Mouse (Mus musculus) liver, embryonic 12.5 days (tissue): Measurements from ENCODE around the gene Wdr90. TPM values are rescaled to one million over a fixed set of nuclear protein-coding genes. Genes with fewer than 3 reads are reported as not detected.
A peak's percentile ranks its signal among the peaks of the same experiment; 100 is the strongest.

Experiments used
- ATAC-seq: fragments of 200-750 bp; cut with Nextera tagmentation; 2 replicates; pipeline ENCODE4 v1.8.0; 2017; ENCODE audit warnings: moderate number of reproducible peaks, mild to moderate bottlenecking, moderate library complexity
- H3K27ac ChIP-seq: fragments of 300-500 bp; sonication (generic); 2 replicates; pipeline ENCODE4 v1.5.1; 2016; ENCODE audit warnings: mild to moderate bottlenecking
- H3K27me3 ChIP-seq: fragments of 300-500 bp; sonication (generic); replicated peaks from 2 replicates; pipeline ENCODE4 v1.6.1; 2016; ENCODE audit warnings: mild to moderate bottlenecking, moderate library complexity
- H3K36me3 ChIP-seq: fragments of 300-500 bp; sonication (generic); 2 replicates; pipeline ENCODE4 v1.6.1; 2016; ENCODE audit warnings: mild to moderate bottlenecking, moderate library complexity
- H3K4me1 ChIP-seq: fragments of 300-500 bp; sonication (generic); 2 replicates; pipeline ENCODE4 v1.6.1; 2016
- H3K4me2 ChIP-seq: fragments of 300-500 bp; sonication (generic); 2 replicates; pipeline ENCODE4 v1.6.1; 2016; ENCODE audit warnings: mild to moderate bottlenecking, moderate library complexity
- H3K4me3 ChIP-seq: fragments of 300-500 bp; sonication (generic); 2 replicates; pipeline ENCODE4 v1.5.1; 2016; ENCODE audit warnings: mild to moderate bottlenecking, moderate library complexity
- H3K9ac ChIP-seq: fragments of 300-500 bp; sonication (generic); 2 replicates; pipeline ENCODE4 v1.6.1; 2016; ENCODE audit warnings: mild to moderate bottlenecking, moderate library complexity
- H3K9me3 ChIP-seq: fragments of 300-500 bp; sonication (generic); replicated peaks from 2 replicates; pipeline ENCODE4 v1.6.1; 2016; ENCODE audit warnings: mild to moderate bottlenecking, moderate library complexity
- WGBS: fragments of 180-500 bp; shearing (Covaris S2); methylation state at CpG from one replicate; pipeline ENCODE4 v1.1.7; 2016; ENCODE audit not compliant: insufficient replicate concordance; 5-methylcytosine and 5-hydroxymethylcytosine counted together
- polyA plus RNA-seq: library from polyadenylated mRNA; unstranded; fragments of >200 nt; fragmentation: Nextera tagmentation; extraction: Ambion mirVana; gene quantifications from 2 replicates; pipeline ENCODE4 v1.2.1, GENCODE M21; 2016

Wdr90 gene
- polyA plus RNA-seq, 1 experiment from 2014 or later, result 19.6 TPM

- Histone ChIP-seq H3K27me3 (no peaks in the 10 kb centered on the region), H3K4me3 (no peak overlapping the region), H3K27ac (no peak overlapping the region), H3K36me3 (peaks cover 55% of the 10 kb centered on the region), H3K4me2 (no peak overlapping the region), H3K9me3 (no peaks in the 10 kb centered on the region), H3K9ac (no peak overlapping the region), H3K4me1 (peaks cover 41% of the 10 kb centered on the region)
- 85% methylated on average over 8 of the region's 8 CpGs for WGBS
- ATAC-seq, result no peak
These were observed 22.0 kb upstream of the Wdr90 start for GRCm38 (mm10) chr17:25883268-25883667.

DNA sequence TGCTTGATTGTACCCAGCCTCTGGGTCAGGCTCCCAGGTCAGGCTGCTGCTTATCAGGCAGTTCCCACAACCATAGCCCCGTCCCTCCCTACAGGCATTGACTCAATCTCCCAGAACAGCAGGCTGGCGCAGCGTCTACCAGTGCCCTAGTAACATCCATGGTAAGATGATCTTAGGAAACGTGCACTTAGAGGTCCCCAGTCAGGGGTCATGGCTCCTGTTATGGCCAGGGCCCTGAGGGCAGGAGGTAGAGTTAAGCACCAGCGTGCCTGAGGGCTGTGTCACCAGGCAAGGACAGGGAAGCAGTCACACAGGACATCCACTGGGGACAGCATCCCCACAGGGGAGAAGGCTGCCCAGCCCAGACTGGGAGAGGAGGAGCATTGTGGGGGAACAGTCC, 21.0 kb upstream of the Wdr90 start:
- H3K4me1 ChIP-seq, result peaks cover 44% of the 10 kb centered on the region
- peak overlapping the region; percentile 67; the same call in 1 of the 2 replicates for H3K27ac ChIP-seq
- no peaks in the 10 kb centered on the region for H3K9me3 ChIP-seq
- no peaks in the 10 kb centered on the region for H3K27me3 ChIP-seq
- H3K36me3 ChIP-seq, result peaks cover 54% of the 10 kb centered on the region
- no peak overlapping the region for H3K4me3 ChIP-seq
- H3K9ac ChIP-seq, result no peak overlapping the region
- 40% methylated on average over 5 of the region's 5 CpGs for WGBS
- peak; percentile 59 for ATAC-seq
- H3K4me2 ChIP-seq, result no peak overlapping the region

- 67% methylated on average over 4 of the region's 4 CpGs for WGBS
- H3K9me3 ChIP-seq, result no peaks in the 10 kb centered on the region
- H3K9ac ChIP-seq, result no peak overlapping the region
- H3K27ac ChIP-seq, result peak overlapping the region; percentile 67
- no peak overlapping the region for H3K4me2 ChIP-seq
- peaks cover 54% of the 10 kb centered on the region for H3K36me3 ChIP-seq
- H3K4me3 ChIP-seq, result no peak overlapping the region
- peaks cover 44% of the 10 kb centered on the region for H3K4me1 ChIP-seq
- no peak for ATAC-seq
- no peaks in the 10 kb centered on the region for H3K27me3 ChIP-seq
These were observed 20.4 kb upstream of the Wdr90 start for GRCm38 (mm10) chr17:25881691-25882090.

DNA sequence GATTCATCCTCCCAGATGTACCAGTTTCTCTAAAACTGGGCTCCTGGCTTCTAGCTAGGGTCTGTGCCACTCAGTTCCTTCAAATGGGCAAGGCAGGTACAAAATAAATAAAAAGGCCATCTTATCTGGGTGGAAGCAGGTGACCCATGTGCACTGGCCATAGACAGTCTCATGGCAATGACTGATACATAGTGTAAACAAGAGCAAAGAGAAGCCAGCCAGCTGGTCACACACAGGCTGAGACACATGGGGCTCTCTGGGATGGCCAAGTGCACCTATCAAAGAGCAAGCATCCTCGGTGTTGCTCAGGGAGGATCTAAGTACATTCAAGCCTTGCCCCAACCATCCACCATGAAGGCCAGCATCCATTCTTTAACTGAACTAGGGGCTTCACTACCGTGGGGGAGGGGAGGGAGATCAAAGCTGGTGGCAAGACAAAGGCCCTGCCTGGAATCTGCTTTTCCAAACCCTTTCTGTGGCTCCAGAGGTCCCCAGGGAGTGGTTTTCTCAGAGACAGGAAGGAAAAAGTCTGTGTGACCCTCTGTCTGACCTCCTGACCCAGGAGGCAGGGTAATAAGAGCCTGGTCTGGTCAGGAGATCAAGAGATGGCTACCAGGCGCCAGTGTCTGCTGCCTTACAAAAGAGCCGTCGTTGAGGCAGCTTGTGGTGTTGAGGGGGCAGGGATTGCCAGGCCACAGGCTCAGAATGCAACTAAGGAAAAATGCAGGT, 19.8 kb upstream of the Wdr90 start:
- peak; percentile 3; the same call in 1 of the 2 replicates for ATAC-seq
- H3K4me3 ChIP-seq, result no peak overlapping the region

DNA sequence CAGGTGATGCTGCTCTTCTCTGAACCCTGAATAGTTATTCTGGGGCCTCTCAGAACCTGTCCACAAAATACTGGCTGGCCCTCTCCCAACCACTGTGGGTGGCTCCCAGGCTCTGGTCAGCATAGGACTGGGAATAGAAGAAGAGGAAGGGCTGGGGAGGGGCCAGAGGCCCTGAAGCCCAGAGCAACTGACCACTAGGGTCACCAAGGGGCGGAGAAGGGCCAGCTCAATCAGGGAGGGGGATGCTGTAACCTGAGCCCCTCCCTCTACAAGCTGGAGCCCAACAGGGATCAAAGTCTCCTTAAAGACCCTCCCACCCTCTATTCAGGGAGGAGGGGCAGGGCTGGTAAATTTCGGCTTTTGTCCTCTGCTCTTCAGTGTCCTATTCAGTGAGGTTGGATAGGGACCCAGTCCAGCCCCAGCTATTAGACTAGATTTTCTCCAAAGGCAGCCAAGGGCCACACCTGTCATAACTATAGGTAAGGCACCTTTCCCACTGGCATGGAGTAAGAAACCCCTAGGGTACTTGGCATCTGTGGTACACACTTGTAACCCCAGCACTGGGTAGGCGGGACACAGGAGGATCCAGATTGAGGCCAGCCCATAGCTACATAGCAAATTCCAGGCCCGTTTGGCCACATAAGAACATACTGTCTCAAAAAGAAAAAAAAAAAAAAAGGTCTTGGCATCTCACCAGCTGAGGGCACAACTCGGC, 19.1 kb upstream of the Wdr90 start, which contains the start of gene Wfikkn1:
Gene Wfikkn1 (minus strand): TSS at position 663 of the 715 bp plus-strand sequence.
- ATAC-seq, result peak; percentile 19; the same call in 1 of the 2 replicates
- no peaks in the 10 kb centered on the region for H3K27me3 ChIP-seq
- WGBS, result 61% methylated on average over 5 of the region's 5 CpGs
- peaks cover 45% of the 10 kb centered on the region for H3K4me1 ChIP-seq
- H3K4me2 ChIP-seq, result no peak within 1 kb of the TSS
- peak within 1 kb of the TSS; percentile 67 for H3K27ac ChIP-seq
- no peak within 1 kb of the TSS for H3K4me3 ChIP-seq
- no peak within 1 kb of the TSS for H3K9ac ChIP-seq
- no peaks in the 10 kb centered on the region for H3K9me3 ChIP-seq
- peaks cover 54% of the 10 kb centered on the region for H3K36me3 ChIP-seq

More for the DNA sequence above, 19.8 kb upstream of the Wdr90 start:
- Histone ChIP-seq H3K27ac (peak overlapping the region; percentile 67), H3K36me3 (peaks cover 54% of the 10 kb centered on the region), H3K4me2 (no peak overlapping the region), H3K27me3 (no peaks in the 10 kb centered on the region), H3K9me3 (no peaks in the 10 kb centered on the region), H3K4me1 (peaks cover 44% of the 10 kb centered on the region), H3K9ac (no peak overlapping the region)
- WGBS, result 35% methylated on average over 5 of the region's 5 CpGs

- H3K36me3 ChIP-seq, result peaks cover 54% of the 10 kb centered on the region
- no peak for ATAC-seq
- H3K4me2 ChIP-seq, result no peak overlapping the region
- no peaks in the 10 kb centered on the region for H3K27me3 ChIP-seq
- no peaks in the 10 kb centered on the region for H3K9me3 ChIP-seq
- H3K9ac ChIP-seq, result no peak overlapping the region
- H3K4me1 ChIP-seq, result peaks cover 45% of the 10 kb centered on the region
- no peak overlapping the region for H3K27ac ChIP-seq
- H3K4me3 ChIP-seq, result no peak overlapping the region
- WGBS, result 77% methylated on average over 8 of the region's 8 CpGs
These were observed 18.4 kb upstream of the Wdr90 start for GRCm38 (mm10) chr17:25879750-25880149.

DNA sequence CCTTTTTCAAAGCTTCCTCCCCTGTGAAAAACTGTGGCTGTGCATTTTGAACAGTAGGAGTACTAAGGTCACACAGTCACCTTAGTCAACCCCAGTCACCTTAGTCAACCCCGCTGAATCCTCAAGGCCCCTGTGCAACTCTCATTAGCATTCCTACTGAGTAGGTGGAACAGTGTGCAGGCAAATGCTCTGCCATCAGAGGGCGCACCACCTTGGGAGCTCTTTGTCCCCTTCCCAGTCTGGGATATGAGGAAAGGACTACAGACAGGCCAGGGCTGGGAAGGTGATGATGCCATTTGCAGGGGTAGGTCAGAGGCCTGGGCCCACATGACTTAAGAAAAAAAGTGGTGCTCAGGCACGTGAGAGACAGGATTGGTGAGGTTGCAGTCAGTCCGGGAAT, 18.0 kb upstream of the Wdr90 start:
- Histone ChIP-seq H3K4me3 (no peak overlapping the region), H3K9ac (no peak overlapping the region), H3K27ac (no peak overlapping the region), H3K9me3 (no peaks in the 10 kb centered on the region), H3K27me3 (no peaks in the 10 kb centered on the region), H3K4me1 (peaks cover 48% of the 10 kb centered on the region), H3K36me3 (peaks cover 49% of the 10 kb centered on the region), H3K4me2 (no peak overlapping the region)
- ATAC-seq, result no peak
- 69% methylated on average over 4 of the region's 4 CpGs for WGBS

GRCm38 (mm10) chr17:25878611-25879180, 17.4 kb upstream of the Wdr90 start:
- WGBS, result 86% methylated on average over 19 of the region's 19 CpGs
- ATAC-seq, result no peak
- peaks cover 43% of the 10 kb centered on the region for H3K36me3 ChIP-seq
- no peak overlapping the region for H3K4me3 ChIP-seq
- no peak overlapping the region for H3K4me2 ChIP-seq
- peaks cover 53% of the 10 kb centered on the region for H3K4me1 ChIP-seq
- H3K27me3 ChIP-seq, result no peaks in the 10 kb centered on the region
- H3K27ac ChIP-seq, result no peak overlapping the region
- H3K9me3 ChIP-seq, result no peaks in the 10 kb centered on the region
- no peak overlapping the region for H3K9ac ChIP-seq

GRCm38 (mm10) chr17:25877741-25878610, 16.7 kb upstream of the Wdr90 start:
- H3K9ac ChIP-seq, result no peak overlapping the region
- no peak for ATAC-seq
- H3K4me3 ChIP-seq, result no peak overlapping the region
- peaks cover 53% of the 10 kb centered on the region for H3K4me1 ChIP-seq
- peaks cover 36% of the 10 kb centered on the region for H3K36me3 ChIP-seq
- H3K9me3 ChIP-seq, result no peaks in the 10 kb centered on the region
- WGBS, result 90% methylated on average over 32 of the region's 32 CpGs
- H3K27me3 ChIP-seq, result no peaks in the 10 kb centered on the region
- no peak overlapping the region for H3K4me2 ChIP-seq
- no peak overlapping the region for H3K27ac ChIP-seq

- H3K36me3 ChIP-seq, result peaks cover 29% of the 10 kb centered on the region
- H3K27ac ChIP-seq, result no peak overlapping the region
- H3K4me2 ChIP-seq, result peak overlapping the region; percentile 90
- no peaks in the 10 kb centered on the region for H3K27me3 ChIP-seq
- no peaks in the 10 kb centered on the region for H3K9me3 ChIP-seq
- H3K4me3 ChIP-seq, result no peak overlapping the region
- peaks cover 45% of the 10 kb centered on the region for H3K4me1 ChIP-seq
- WGBS, result 83% methylated on average over 3 of the region's 3 CpGs
- peak overlapping the region; percentile 19; the same call in 1 of the 2 replicates for H3K9ac ChIP-seq
- ATAC-seq, result no peak
These were observed 15.7 kb upstream of the Wdr90 start for GRCm38 (mm10) chr17:25877025-25877424.

GRCm38 (mm10) chr17:25876347-25876915, 15.1 kb upstream of the Wdr90 start:
- Histone ChIP-seq H3K4me3 (peak overlapping the region; percentile 76), H3K36me3 (peaks cover 23% of the 10 kb centered on the region), H3K4me2 (peak overlapping the region; percentile 90), H3K27me3 (no peaks in the 10 kb centered on the region), H3K4me1 (peaks cover 39% of the 10 kb centered on the region), H3K27ac (peak overlapping the region; percentile 92), H3K9ac (peak overlapping the region; percentile 78), H3K9me3 (no peaks in the 10 kb centered on the region)
- 64% methylated on average over 10 of the region's 10 CpGs for WGBS
- no peak for ATAC-seq
